Mouse (Mus musculus): ENCODE results near the gene Ptprm.

Gene Ptprm

GRCm38 (mm10) chr17:66708748-66709147 is 645.5 kb downstream of the Ptprm start:
- no peak for DNase-seq

- no peak for DNase-seq
These were observed 646.6 kb downstream of the Ptprm start for GRCm38 (mm10) chr17:66707684-66708083.

- DNase-seq, result no peak
These were observed 652.7 kb downstream of the Ptprm start for GRCm38 (mm10) chr17:66701358-66702184.

GRCm38 (mm10) chr17:66699896-66700295 is 654.4 kb downstream of the Ptprm start:
- no peak for DNase-seq

GRCm38 (mm10) chr17:66697650-66698049 is 656.6 kb downstream of the Ptprm start:
- DNase-seq, result no peak

GRCm38 (mm10) chr17:66696531-66697172 is 657.6 kb downstream of the Ptprm start:
- no peak for DNase-seq

GRCm38 (mm10) chr17:66694326-66694725 is 659.9 kb downstream of the Ptprm start:
- DNase-seq, result no peak

GRCm38 (mm10) chr17:66693676-66694304 is 660.5 kb downstream of the Ptprm start:
- no peak for DNase-seq

- peak; percentile 19 for DNase-seq
These were observed 661.1 kb downstream of the Ptprm start for GRCm38 (mm10) chr17:66692941-66693675.

- DNase-seq, result peak; percentile 23
These were observed 666.1 kb downstream of the Ptprm start for GRCm38 (mm10) chr17:66688179-66688578.

GRCm38 (mm10) chr17:66687543-66687942 is 666.7 kb downstream of the Ptprm start:
- DNase-seq, result no peak

GRCm38 (mm10) chr17:66686701-66687489 is 667.4 kb downstream of the Ptprm start:
- DNase-seq, result no peak

- no peak for DNase-seq
These were observed 670.8 kb downstream of the Ptprm start for GRCm38 (mm10) chr17:66683411-66683810.

GRCm38 (mm10) chr17:66680662-66681061 is 673.6 kb downstream of the Ptprm start:
- DNase-seq, result no peak

GRCm38 (mm10) chr17:66674667-66675066 is 679.6 kb downstream of the Ptprm start:
- DNase-seq, result no peak

- no peak for DNase-seq
These were observed 682.5 kb downstream of the Ptprm start for GRCm38 (mm10) chr17:66671715-66672230.

- no peak for DNase-seq
These were observed 683.0 kb downstream of the Ptprm start for GRCm38 (mm10) chr17:66671287-66671686.

- DNase-seq, result no peak
These were observed 688.5 kb downstream of the Ptprm start for GRCm38 (mm10) chr17:66665791-66666190.

- no peak for DNase-seq
These were observed 689.0 kb downstream of the Ptprm start for GRCm38 (mm10) chr17:66665201-66665756.

- no peak for DNase-seq
These were observed 689.5 kb downstream of the Ptprm start for GRCm38 (mm10) chr17:66664796-66665195.

- DNase-seq, result no peak
These were observed 695.0 kb downstream of the Ptprm start for GRCm38 (mm10) chr17:66659242-66659641.

Measured in right cerebral cortex, adult 18-20 months (tissue).